Mouse (Mus musculus): ENCODE data around the gene Pcsk4.

DNA sequence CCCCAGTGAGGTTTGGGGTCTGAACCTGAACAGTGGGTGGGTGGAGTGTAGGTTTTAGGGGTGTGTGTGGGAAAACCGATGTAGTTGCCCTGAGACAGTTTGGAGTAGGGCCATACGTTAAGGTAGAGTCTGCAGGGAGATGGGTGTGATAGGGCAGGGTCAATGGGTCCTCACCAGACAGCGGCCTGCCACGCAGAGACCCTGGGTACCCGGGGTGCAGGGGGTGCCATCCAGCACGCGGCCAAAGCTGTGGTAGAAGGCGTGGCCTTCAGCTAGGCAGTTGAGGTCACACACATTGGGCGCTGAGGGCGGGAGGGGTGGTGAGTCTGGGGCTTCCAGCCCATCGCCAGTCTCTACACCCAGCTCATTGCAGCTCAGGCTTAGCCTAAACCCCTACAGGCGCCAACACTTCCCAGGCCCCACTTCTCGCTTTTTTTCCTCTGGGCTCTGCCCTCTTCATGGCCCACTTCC is 14.2 kb upstream of the Pcsk4 start:
- TF ChIP-seq GATA1 (IDR thresholded peaks at IDR 0.05; ENCODE audit: borderline replicate concordance, low read length) (no peak), FLI1 (IDR thresholded peaks at IDR 0.05; ENCODE audit: low read length) (no peak)

Data from megakaryocyte, embryonic 14.5 days (primary cell).